Mouse (Mus musculus) layer of hippocampus, adult 18-20 months (tissue): ENCODE data around the gene Pmvk. TPM values are rescaled to one million over a fixed set of nuclear protein-coding genes. Genes with fewer than 3 reads are reported as not detected.

ENCODE experiments used
- total RNA-seq, 2 experiments: library from RNA; stranded (reverse); gene quantifications; 2 replicates each; pipeline ENCODE4 v1.2.3; 2021

Gene Pmvk
- total RNA-seq, 2 experiments from 2014 or later, result 29.4 to 34.3 TPM

Other genes with a start within 250 kb of the Pmvk start
- gene Thbs3, start 239.4 kb upstream of the Pmvk start, total RNA-seq, result 10 to 100 TPM; 30.5 to 30.7 TPM
- gene Mtx1, start 227.5 kb upstream of the Pmvk start, total RNA-seq, result 10 to 100 TPM; 84.9 to 91.6 TPM
- gene Muc1, start 225.5 kb upstream of the Pmvk start, total RNA-seq, result under 1 TPM; 0.71 to 0.84 TPM
- gene Krtcap2, start 208.6 kb upstream of the Pmvk start, total RNA-seq, result 10 to 100 TPM; 78.0 to 81.3 TPM
- 10 to 100 TPM; 83.1 to 86.0 TPM for gene Trim46, start 208.2 kb upstream of the Pmvk start, total RNA-seq
- 10 to 100 TPM; 64.2 to 66.9 TPM for gene Dpm3, start 195.2 kb upstream of the Pmvk start, total RNA-seq
- 10 to 100 TPM; 43.7 to 52.2 TPM for gene Slc50a1, start 184.0 kb upstream of the Pmvk start, total RNA-seq
- gene Efna1, start 173.4 kb upstream of the Pmvk start, total RNA-seq, result 10 to 100 TPM in 1 of 2 experiments, 1 to 10 TPM in 1; 8.4 to 11.4 TPM
- gene Efna3, start 131.6 kb upstream of the Pmvk start, total RNA-seq, result 10 to 100 TPM; 78.2 to 80.1 TPM
- gene Efna4, start 116.5 kb upstream of the Pmvk start, total RNA-seq, result under 1 TPM; 0.53 to 0.77 TPM
- 100 to 1,000 TPM; 120 to 126 TPM for gene Adam15, start 104.5 kb upstream of the Pmvk start, total RNA-seq
- under 1 TPM; 0.22 to 0.41 TPM for gene Dcst2, start 92.6 kb upstream of the Pmvk start, total RNA-seq
- gene Dcst1, start 89.3 kb upstream of the Pmvk start, total RNA-seq, result not detected
- 10 to 100 TPM; 12.1 to 16.8 TPM for gene Zbtb7b, start 59.8 kb upstream of the Pmvk start, total RNA-seq
- gene Lenep, start 51.7 kb upstream of the Pmvk start, total RNA-seq, result 1 to 10 TPM; 2.5 to 4.4 TPM
- 10 to 100 TPM; 39.8 to 39.9 TPM for gene Flad1, start 42.7 kb upstream of the Pmvk start, total RNA-seq
- gene Cks1b, start 36.2 kb upstream of the Pmvk start, total RNA-seq, result 1 to 10 TPM; 2.3 to 2.4 TPM
- gene Shc1, start 36.1 kb upstream of the Pmvk start, total RNA-seq, result 10 to 100 TPM; 11.5 to 12.8 TPM
- 10 to 100 TPM; 60.4 to 64.9 TPM for gene Pygo2, start 24.3 kb upstream of the Pmvk start, total RNA-seq
- 10 to 100 TPM; 37.7 to 41.2 TPM for gene Pbxip1, start 17.8 kb upstream of the Pmvk start, total RNA-seq
- gene Kcnn3, start 65.6 kb downstream of the Pmvk start, total RNA-seq, result 10 to 100 TPM; 24.6 to 26.6 TPM